Mouse (Mus musculus) spleen, embryonic (tissue): Measurements from ENCODE around the gene Ddx41.

Experiments
- CTCF ChIA-PET: fragments of 350-600 bp; sonication (Branson Sonifier 250); formaldehyde crosslinking; loops from one replicate; lab custom pipeline; 2022; lab: Charles Lee

The Ddx41 gene

DNA sequence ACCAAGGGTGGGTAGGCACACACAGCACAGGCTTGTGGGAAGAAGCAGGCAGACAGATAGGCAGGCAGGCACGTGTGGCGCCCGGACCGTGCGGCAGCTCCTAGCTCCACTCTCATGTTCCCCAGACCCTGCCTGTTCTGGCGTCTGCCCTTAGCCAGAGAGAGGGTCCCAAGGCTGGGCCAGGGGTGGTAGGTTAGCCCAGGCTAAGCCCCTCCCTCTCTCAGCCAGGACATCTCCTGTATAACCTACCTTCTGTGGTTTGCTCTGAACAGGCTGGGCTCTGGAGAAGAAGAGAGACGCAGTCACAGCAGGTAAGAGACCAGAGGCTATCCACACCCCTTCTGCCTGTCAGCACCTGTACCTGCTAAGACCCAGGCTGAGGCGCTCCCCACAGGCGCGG lies 27.9 kb downstream of the Ddx41 start:
- CTCF ChIA-PET: interaction anchor here (0.9 kb wide), 1 partner anchor 12 kb away, joined by 3 read pairs; no protein-coding TSS in a partner anchor

DNA sequence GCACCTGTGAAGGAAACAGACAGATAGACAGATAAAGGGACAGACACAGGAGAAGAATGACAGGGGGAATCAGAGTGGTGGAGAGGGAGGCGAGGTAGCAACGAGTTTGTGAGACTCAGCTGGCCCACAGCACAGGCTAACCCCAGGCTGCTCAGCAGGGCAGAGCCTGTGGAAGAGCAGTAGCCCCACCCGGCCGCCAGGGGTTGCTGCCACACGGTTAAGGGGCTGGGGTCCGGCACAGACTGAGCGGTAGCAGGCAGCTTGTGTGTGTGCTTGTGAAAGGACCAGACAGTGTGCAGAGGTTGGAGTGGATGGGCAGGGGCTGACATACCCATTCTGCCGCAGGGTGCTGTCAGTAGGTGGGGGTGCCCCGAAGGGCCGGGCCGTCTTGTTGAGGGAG lies 28.6 kb downstream of the Ddx41 start:
- CTCF ChIA-PET: no interaction called here

GRCm38 (mm10) chr13:55506697-55507096 lies 29.8 kb downstream of the Ddx41 start:
- CTCF ChIA-PET: no interaction called here

DNA sequence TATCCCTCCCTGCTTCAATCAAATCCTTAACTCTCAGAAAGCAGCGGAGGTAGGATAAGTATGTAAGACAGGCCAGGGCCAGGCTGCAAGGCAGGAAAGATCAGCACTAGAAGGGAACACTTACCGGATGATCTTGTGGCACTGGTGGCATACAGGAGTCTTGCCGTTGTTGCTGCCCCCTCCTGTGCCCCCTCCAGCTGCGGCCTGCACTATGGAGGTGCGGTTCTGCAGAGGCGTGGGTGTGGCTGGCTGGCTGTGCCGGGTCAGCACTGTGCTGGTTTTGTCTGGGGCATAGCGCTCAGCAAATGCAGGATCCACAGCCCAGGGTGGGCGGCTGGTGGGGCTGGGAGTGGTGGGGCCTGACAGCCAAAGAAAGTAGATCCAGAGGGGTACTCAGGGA lies 30.6 kb downstream of the Ddx41 start:
- CTCF ChIA-PET: no interaction called here

GRCm38 (mm10) chr13:55504390-55504789 lies 32.1 kb downstream of the Ddx41 start:
- CTCF ChIA-PET: no interaction called here

DNA sequence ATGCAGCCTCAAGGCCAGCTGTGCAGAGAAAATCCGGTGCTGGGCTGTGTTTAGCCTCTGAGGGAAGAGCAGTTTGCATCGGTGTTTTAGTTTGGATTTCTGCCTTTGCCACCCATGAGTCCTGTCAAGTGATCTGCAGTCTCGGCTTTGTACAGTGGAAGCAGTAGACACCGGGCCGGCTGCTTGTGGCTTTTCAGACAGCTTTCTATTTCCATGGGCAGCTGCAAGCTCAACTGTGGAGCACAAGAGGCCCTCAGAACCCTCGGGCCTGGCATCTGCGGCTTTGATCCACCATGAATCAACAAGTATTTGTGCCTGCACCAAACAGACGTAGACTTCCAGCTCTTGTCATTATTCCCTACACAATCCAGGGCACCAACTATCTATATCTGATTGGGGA lies 34.1 kb downstream of the Ddx41 start:
- CTCF ChIA-PET: no interaction called here

- CTCF ChIA-PET: no interaction called here
Measured at GRCm38 (mm10) chr13:55500575-55500974, 35.9 kb downstream of the Ddx41 start.

GRCm38 (mm10) chr13:55498906-55499305 lies 37.6 kb downstream of the Ddx41 start:
- CTCF ChIA-PET: interaction anchor here (0.7 kb wide), 2 partner anchors 25 to 68 kb away, joined by 3 to 4 read pairs; no protein-coding TSS in a partner anchor

GRCm38 (mm10) chr13:55496661-55497060 lies 39.8 kb downstream of the Ddx41 start:
- CTCF ChIA-PET: no interaction called here

- CTCF ChIA-PET: no interaction called here
Measured at GRCm38 (mm10) chr13:55495702-55496101, 40.8 kb downstream of the Ddx41 start.

- CTCF ChIA-PET: no interaction called here
Measured at GRCm38 (mm10) chr13:55494883-55495621, 41.4 kb downstream of the Ddx41 start.

GRCm38 (mm10) chr13:55494257-55494656 lies 42.2 kb downstream of the Ddx41 start:
- CTCF ChIA-PET: no interaction called here

DNA sequence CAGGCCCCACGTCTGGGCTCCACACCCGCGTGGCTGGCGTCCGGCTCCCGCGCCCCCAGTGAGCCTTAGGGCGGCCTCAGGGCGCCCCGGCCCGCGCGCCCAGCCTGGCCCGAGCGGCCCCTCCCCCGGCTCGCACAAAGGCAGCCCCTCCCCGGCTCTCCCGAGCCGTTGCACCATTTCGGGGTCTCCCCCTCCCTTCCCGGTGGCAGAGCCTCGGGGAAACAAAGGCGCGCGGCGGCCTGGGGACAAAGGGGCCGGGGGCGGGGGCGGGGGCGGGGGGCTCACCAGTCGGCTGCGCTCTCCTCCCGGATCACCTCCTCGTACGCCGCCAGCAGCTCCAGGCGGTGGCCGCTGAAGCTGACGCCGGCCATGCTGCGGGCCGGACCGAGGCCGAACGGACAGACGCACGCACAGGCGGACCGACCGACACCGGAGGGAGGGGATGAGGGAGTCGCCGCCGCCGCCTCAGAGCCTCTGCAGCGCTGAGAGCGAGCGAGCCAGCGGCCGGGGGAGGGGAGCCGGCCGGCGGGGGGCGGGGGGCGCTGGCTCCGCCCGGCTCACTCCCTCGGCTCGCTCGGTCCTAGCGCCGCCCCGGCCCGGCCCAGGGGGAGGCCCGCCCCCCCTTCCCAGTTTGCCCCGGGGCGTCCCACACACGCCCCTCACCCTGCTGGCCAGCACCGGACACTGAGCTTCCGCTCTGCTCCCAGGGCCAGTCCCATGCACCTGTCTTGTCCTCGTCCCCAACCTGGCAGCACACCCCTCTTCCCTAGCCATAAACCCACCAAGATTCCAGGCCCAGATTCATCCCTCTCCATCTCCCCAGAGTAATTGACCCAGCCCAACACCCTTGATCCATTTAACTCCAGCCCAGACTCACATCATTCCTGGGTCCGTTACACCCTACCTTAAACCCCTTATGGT lies 48.6 kb downstream of the Ddx41 start, which contains the start of gene Dbn1:
Gene Dbn1, minus strand, starts transcription at position 534 of the 921 bp plus-strand sequence.
- CTCF ChIA-PET: interaction anchor here (0.5 kb wide), 1 partner anchor 29 kb away, joined by 3 read pairs; no protein-coding TSS in a partner anchor

- CTCF ChIA-PET: interaction anchor here (0.5 kb wide), 1 partner anchor 30 kb away, joined by 3 read pairs; no protein-coding TSS in a partner anchor
Measured at GRCm38 (mm10) chr13:55486916-55487577, 49.4 kb downstream of the Ddx41 start.

- CTCF ChIA-PET: no interaction called here
Measured at GRCm38 (mm10) chr13:55486029-55486794, 50.2 kb downstream of the Ddx41 start.

DNA sequence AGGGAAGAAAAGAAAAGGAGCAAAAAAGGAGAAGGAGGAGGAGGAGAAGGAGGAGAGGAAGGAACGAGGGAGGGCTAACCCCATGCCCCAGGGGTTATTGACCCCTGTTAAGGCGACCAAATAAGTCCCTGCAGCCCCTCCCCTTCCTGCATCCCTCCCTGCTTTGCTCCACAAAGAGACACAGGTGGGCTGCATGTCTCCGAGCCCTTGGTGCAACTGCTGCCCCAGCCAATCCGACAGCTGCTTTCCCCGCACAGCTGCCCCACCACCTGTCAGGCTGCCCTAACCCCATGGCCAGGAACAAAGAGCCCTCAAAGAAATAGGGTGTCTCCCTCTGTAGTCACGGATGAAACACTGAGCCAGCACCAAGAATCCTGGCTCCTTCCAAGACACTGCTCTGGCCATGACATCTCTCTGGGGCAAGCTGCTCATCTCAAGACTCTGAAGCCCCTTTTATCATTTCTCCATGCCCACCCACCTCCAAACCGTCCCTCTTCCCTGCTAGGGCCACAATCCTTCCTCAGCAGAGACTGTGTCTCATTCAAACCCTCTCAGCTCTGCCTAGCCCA lies 51.9 kb downstream of the Ddx41 start:
- CTCF ChIA-PET: no interaction called here

GRCm38 (mm10) chr13:55483593-55483992 lies 52.9 kb downstream of the Ddx41 start:
- CTCF ChIA-PET: no interaction called here

DNA sequence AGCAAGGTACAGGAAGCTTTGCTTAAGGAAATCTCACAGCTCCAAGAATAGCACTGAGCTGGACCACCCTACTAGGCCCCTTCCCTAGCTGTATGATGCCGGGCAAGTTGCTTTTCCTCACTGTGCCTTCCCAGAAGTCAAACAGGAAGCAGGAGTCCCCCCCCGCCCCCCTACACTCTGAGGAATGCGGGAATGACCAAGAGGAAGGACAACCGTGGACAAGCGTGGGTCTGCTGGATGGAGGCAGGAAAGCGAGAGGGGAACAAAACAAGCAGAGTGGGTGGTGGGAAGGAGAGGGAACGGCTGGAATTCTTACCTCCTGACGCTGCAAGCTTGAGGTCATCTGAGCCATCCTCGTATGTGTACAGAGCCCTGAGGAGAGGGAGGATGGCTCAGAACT lies 53.4 kb downstream of the Ddx41 start:
- CTCF ChIA-PET: no interaction called here

GRCm38 (mm10) chr13:55482542-55482941 lies 53.9 kb downstream of the Ddx41 start:
- CTCF ChIA-PET: interaction anchor here (0.6 kb wide), 1 partner anchor 36 kb away, joined by 3 read pairs; no protein-coding TSS in a partner anchor
